Mouse (Mus musculus) midbrain, embryonic 13.5 days (tissue): ENCODE data around the gene Rcsd1. TPM values are rescaled to one million over a fixed set of nuclear protein-coding genes. Genes with fewer than 3 reads are reported as not detected.

ENCODE experiments used
- ATAC-seq: fragments of 200-750 bp; cut with Nextera tagmentation; 2 replicates; pipeline ENCODE4 v1.8.0; 2017; ENCODE audit warnings: mild to moderate bottlenecking, moderate TSS enrichment, moderate library complexity
- H3K27ac ChIP-seq: fragments of 300-500 bp; sonication (generic); 2 replicates; pipeline ENCODE4 v1.5.1; 2015; ENCODE audit warnings: inconsistent platforms, mild to moderate bottlenecking, moderate library complexity
- H3K27me3 ChIP-seq: fragments of 300-500 bp; sonication (generic); 2 replicates; pipeline ENCODE4 v1.6.1; 2015; ENCODE audit warnings: mild to moderate bottlenecking, inconsistent platforms
- H3K36me3 ChIP-seq: fragments of 300-500 bp; sonication (generic); 2 replicates; pipeline ENCODE4 v1.6.1; 2015; ENCODE audit warnings: mild to moderate bottlenecking, inconsistent platforms
- H3K4me1 ChIP-seq: fragments of 300-500 bp; sonication (generic); replicated peaks from 2 replicates; pipeline ENCODE4 v1.6.1; 2015; ENCODE audit warnings: inconsistent platforms
- H3K4me2 ChIP-seq: fragments of 300-500 bp; sonication (generic); replicated peaks from 2 replicates; pipeline ENCODE4 v1.6.1; 2015; ENCODE audit warnings: moderate library complexity, mild to moderate bottlenecking, inconsistent platforms
- H3K4me3 ChIP-seq: fragments of 300-500 bp; sonication (generic); replicated peaks from 2 replicates; pipeline ENCODE4 v1.5.1; 2015; ENCODE audit warnings: mild to moderate bottlenecking, inconsistent platforms
- H3K9ac ChIP-seq: fragments of 300-500 bp; sonication (generic); replicated peaks from 2 replicates; pipeline ENCODE4 v1.6.1; 2015; ENCODE audit warnings: mild to moderate bottlenecking, inconsistent platforms
- H3K9me3 ChIP-seq: fragments of 300-500 bp; sonication (generic); 2 replicates; pipeline ENCODE4 v1.6.1; 2016; ENCODE audit warnings: mild to moderate bottlenecking, inconsistent platforms
- WGBS: fragments of 180-500 bp; shearing (Covaris S2); methylation state at CpG from one replicate; pipeline ENCODE4 v1.1.7; 2015; 5-methylcytosine and 5-hydroxymethylcytosine counted together
- polyA plus RNA-seq: library from polyadenylated mRNA; unstranded; fragments of >200 nt; fragmentation: Nextera tagmentation; extraction: Ambion mirVana; gene quantifications from 2 replicates; pipeline ENCODE4 v1.2.1, GENCODE M21; 2015

Gene Rcsd1
- polyA plus RNA-seq, 1 experiment from 2014 or later = 8.3 TPM

DNA sequence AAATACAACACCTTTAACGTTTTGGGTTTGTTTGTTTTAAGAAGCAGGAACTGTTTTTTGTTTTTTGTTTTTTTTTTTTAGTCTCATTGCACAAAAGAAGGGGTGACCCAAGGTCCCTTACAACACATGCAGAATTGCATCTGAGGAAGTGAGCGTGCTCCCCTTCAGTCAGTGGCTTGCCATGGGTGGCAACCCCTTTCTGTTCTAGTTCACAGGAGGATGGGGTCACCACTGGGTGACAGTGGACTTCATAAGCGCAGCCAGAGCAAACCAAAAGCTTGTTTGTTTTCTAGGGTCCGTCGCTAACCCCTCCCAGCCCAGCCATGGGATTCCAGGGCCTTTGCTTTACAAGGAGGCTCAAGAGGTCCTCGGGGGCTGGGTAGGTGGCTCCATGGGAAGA lies 22.0 kb upstream of the Rcsd1 start:
- Histone ChIP-seq H3K9ac (no peak overlapping the region), H3K4me2 (no peak overlapping the region), H3K4me1 (peaks cover 3% of the 10 kb centered on the region; the same call in 1 of the 2 replicates), H3K27ac (no peak overlapping the region), H3K9me3 (no peaks in the 10 kb centered on the region), H3K27me3 (no peaks in the 10 kb centered on the region), H3K4me3 (no peak overlapping the region), H3K36me3 (no peaks in the 10 kb centered on the region)
- WGBS = 72% methylated on average over 6 of the region's 6 CpGs
- no peak for ATAC-seq

DNA sequence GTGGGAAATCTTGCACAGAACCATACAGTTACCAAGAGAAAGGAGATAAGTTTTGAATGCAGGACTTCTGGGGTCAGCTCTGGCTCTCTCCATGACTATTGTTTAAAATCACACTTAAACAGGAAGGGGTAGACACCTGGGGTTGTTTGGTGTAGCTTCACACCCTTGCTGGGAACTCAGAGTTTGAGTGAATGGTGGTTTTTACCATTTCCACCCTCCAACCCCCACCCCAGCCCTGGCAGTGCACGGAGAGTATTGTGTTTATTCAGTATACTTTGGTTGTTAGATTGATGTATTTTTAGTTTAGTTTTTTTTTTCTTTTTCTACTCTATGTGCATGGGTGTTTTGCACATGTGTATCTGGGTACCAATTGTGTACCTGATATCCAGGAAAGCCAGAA lies 20.6 kb upstream of the Rcsd1 start:
- Histone ChIP-seq H3K4me1 (0 out of 2 replicates have a peak, but pooled peaks cover under 1% of the 10 kb centered on the region), H3K27ac (no peak overlapping the region), H3K9ac (no peak overlapping the region), H3K4me2 (no peak overlapping the region), H3K9me3 (no peaks in the 10 kb centered on the region), H3K4me3 (no peak overlapping the region), H3K36me3 (no peaks in the 10 kb centered on the region), H3K27me3 (no peaks in the 10 kb centered on the region)
- 45% methylated on average over 1 of the region's 1 CpGs for WGBS
- no peak for ATAC-seq

DNA sequence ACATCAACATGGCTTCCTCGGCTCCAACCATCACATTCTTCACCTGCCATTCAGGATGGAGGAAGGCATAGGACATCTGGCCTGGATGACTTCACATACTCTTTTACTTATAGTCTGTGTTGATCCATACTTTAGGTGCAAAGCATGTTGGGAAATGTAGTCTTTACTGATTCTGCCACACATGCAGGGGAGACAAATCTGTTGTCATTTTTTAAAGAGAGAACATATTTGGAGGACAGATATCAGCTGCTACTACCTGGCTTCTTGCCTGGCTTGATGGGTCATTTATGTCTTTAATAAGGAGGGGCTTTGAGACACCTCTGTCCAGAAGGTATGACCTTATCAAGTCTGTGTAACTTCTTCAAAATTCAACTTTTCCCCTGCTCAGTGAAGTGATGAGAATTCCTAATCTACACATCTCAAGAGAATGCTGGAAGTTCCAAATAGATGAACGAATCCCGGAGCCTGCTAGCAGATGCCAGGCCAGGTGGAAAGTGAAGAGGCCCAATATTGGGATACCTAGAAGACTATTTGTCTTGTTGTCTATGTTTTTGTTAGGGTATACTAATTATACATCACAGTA lies 18.6 kb upstream of the Rcsd1 start:
- H3K9me3 ChIP-seq = no peaks in the 10 kb centered on the region
- WGBS = 97% methylated on average over 3 of the region's 3 CpGs
- no peak for ATAC-seq
- no peak overlapping the region for H3K9ac ChIP-seq
- H3K4me2 ChIP-seq = no peak overlapping the region
- H3K27ac ChIP-seq = no peak overlapping the region
- no peak overlapping the region for H3K4me3 ChIP-seq
- no peaks in the 10 kb centered on the region for H3K36me3 ChIP-seq
- peaks cover 3% of the 10 kb centered on the region; the same call in 1 of the 2 replicates for H3K4me1 ChIP-seq
- H3K27me3 ChIP-seq = no peaks in the 10 kb centered on the region

DNA sequence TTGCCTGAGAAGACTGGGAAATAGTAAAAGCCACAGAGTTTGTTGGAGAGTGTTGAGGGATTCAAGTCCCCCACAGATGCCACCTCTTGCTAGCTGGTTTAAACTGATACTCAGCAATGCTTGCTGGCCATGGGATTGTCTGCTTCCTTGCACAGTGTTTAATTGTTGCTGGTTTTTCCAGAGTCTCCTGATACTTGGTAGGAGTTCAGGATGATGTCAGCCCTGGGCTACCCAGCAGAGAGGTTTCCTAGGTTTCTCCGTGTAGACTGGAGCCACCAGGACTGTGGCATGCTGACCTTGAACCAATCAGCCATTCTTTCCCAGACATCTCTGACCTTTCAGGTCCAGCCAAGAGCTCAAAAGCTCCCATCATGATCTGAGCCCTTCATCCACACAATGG lies 17.4 kb upstream of the Rcsd1 start:
- Histone ChIP-seq H3K36me3 (no peaks in the 10 kb centered on the region), H3K27ac (no peak overlapping the region), H3K4me2 (no peak overlapping the region), H3K4me3 (no peak overlapping the region), H3K9me3 (no peaks in the 10 kb centered on the region), H3K27me3 (no peaks in the 10 kb centered on the region), H3K4me1 (peaks cover 3% of the 10 kb centered on the region; the same call in 1 of the 2 replicates), H3K9ac (no peak overlapping the region)
- ATAC-seq = 0 out of 2 replicates have a peak, but pooled peaks have one; percentile 22
- 30% methylated on average over 1 of the region's 1 CpGs for WGBS

DNA sequence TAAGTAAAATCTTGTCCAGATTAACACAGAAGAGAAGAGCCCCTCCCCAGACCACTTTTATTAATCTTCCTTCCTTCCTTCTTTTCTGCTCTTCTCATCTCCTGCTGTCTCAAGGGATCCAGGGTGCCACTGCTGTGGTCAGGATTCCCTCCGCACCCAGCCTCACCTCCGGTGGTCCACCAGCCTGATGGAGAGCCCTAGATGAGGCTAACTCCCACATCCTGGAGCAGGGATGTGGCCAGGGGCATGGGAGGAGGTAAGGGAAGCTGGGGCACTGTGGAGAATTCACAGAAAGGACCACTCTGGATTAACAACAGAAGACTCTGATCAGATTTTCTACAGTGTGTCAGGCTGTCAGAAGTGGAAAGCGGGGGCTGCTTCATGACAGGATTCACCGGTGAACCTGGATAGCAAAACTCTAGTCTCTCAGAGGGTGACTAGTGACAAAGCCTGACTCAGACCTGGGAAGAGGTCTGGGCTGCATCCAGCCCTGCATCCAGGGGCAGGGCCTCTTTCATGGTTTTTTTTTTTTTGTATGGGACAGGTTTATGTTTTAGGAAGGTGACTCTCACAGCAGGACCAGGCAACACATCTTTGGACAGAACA lies 15.6 kb upstream of the Rcsd1 start:
- Histone ChIP-seq H3K4me2 (no peak overlapping the region), H3K4me1 (peaks cover 3% of the 10 kb centered on the region; the same call in 1 of the 2 replicates), H3K9me3 (no peaks in the 10 kb centered on the region), H3K36me3 (no peaks in the 10 kb centered on the region), H3K27ac (no peak overlapping the region), H3K9ac (no peak overlapping the region), H3K4me3 (no peak overlapping the region), H3K27me3 (no peaks in the 10 kb centered on the region)
- 74% methylated on average over 4 of the region's 4 CpGs for WGBS
- ATAC-seq = no peak

DNA sequence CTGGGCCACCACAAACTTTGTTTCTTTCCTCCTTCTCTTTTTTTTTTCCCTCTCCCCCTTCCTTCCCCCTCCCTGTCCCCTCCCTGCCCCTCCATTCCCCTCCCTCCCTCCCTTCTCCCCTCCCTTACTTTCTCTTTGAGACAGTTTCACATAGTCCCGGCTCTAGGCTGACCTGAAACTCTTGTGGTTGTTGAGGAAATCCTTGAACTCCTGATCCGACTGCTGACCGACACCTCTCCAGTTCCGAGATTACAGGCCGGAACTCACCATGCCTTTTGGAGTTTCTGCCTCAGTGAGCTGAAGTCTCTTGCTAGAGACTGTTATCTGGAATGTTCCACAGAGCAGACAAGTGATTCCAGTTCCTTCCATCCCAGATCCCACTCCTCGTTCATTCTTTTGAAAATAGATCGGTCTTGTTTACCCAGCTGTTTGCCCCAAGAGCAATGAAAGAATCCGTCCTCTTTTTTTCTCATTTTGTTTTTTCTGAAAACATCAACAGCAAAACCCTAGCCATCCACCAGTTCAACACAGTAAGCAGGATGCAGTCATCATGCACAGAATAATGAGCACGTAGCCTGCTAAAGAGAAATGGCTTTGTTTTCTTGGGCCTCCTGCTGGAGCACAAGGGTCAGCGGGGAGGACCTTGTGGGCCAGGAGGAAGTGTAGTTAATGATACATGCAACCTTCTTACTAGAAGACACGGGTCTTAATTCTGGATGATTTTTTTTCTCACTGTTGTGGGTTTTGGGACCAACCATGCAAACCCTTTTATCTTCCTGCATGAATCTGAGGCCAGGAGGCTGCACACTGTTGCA lies 14.9 kb upstream of the Rcsd1 start:
- Histone ChIP-seq H3K36me3 (no peaks in the 10 kb centered on the region), H3K27ac (no peak overlapping the region), H3K4me2 (no peak overlapping the region), H3K9me3 (no peaks in the 10 kb centered on the region), H3K4me1 (peaks cover 3% of the 10 kb centered on the region; the same call in 1 of the 2 replicates), H3K4me3 (no peak overlapping the region), H3K27me3 (no peaks in the 10 kb centered on the region), H3K9ac (no peak overlapping the region)
- 61% methylated on average over 11 of the region's 11 CpGs for WGBS
- ATAC-seq = no peak

DNA sequence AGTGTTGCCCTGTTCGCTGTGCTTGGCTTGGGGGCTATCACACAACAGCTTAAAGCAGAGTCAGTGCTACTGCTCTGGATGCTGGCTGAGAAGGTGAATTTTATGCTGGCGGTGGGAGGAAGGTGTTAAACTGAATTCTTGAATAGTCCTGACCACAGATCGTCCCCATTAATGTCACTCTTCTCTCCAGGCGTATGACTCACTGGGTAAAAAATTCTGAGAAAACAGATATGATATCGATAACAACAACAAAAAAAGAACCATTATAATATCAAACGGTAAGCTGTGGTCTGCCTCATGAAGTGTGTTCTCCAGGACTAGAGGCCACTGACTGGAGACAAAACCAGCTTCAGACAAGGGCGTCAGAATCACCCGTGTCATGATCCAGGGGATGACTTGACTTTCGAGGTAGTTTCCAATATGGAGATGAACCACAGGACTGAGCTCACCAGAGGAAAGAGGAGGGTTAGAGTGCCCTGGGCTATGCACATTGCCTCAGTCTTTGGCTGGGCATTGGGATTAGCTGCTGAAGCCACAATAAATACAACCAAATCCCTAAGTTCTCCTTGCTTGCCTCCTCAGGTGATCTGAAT lies 13.1 kb upstream of the Rcsd1 start:
- 93% methylated on average over 9 of the region's 9 CpGs for WGBS
- H3K27ac ChIP-seq = no peak overlapping the region

DNA sequence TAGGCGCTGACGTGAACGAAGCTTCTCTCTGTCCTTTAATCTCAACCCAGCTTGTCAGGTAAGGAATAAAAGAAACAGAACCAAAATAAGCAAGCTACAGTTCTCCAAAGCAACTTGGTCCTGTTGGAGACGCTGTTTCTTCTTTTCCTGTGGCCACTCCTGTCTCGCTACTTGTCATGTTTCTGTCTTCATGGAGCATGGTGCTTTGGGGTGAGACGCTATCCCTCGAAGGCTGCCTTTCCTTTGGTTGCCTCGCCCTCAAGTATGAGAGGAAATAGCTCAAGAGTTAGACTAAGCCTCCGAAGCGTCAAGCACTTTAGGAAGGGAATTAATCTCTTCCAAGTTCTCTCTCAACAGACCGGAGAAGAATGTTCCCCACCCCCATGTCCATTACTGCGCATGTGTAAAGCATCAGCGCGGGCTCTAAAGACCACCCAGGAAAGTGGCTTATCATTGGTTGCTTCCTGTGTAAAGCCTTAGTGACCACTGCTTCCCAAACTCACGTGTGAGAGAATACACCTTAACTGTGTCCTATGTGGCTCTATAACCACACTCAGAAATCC lies 9.1 kb upstream of the Rcsd1 start:
- ATAC-seq = no peak

More for the DNA sequence above, 13.1 kb upstream of the Rcsd1 start:
- H3K9me3 ChIP-seq = no peaks in the 10 kb centered on the region
- H3K4me2 ChIP-seq = no peak overlapping the region
- ATAC-seq = no peak
- peaks cover 3% of the 10 kb centered on the region; the same call in 1 of the 2 replicates for H3K4me1 ChIP-seq
- no peak overlapping the region for H3K9ac ChIP-seq
- no peaks in the 10 kb centered on the region for H3K27me3 ChIP-seq
- H3K36me3 ChIP-seq = no peaks in the 10 kb centered on the region
- no peak overlapping the region for H3K4me3 ChIP-seq

DNA sequence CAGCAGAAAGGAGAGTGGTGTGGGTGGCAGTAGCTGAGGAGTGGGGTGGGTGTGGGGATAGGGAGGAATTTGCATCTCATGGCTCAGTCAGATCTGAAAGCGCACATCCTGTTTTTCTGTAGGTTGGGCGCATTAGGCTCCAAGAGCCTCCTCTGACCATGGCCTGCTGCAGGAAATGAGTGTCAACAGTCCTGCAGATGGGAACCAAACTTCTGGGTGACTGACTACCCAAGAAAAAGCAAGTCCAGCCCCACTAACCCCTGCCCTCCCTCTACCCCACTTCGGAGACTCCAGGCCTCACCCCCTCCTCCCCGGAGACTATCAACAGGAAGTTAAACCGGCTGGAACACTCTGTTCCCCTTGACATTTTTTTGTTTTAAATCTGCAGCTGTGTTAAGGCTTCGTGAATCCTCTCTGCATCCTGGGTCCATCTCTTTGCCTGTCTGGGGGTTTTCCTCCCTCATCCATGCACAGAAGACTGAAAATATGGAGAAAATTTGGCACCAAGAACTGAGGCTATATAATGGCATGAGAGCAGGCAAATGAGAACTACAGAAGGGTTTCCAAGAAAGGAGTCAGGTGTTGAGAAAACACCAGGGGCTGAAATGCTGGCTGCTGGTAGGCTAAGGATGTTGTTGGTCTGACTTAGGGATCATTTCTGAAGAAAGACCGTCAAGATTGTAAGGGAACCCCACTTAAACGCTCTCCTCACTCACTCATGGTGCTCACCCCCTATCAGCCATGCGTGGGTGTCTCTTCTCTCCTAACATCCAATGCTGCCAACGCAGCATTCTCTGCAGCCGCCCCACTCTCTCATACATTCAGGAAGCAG lies 8.4 kb upstream of the Rcsd1 start:
- Histone ChIP-seq H3K9me3 (no peaks in the 10 kb centered on the region), H3K4me1 (no peaks in the 10 kb centered on the region), H3K36me3 (no peaks in the 10 kb centered on the region), H3K4me3 (no peak overlapping the region), H3K27ac (no peak overlapping the region), H3K27me3 (no peaks in the 10 kb centered on the region), H3K4me2 (no peak overlapping the region), H3K9ac (no peak overlapping the region)
- ATAC-seq = no peak
- 61% methylated on average over 11 of the region's 11 CpGs for WGBS

More for the DNA sequence above, 9.1 kb upstream of the Rcsd1 start:
- no peaks in the 10 kb centered on the region for H3K9me3 ChIP-seq
- H3K27ac ChIP-seq = no peak overlapping the region
- no peaks in the 10 kb centered on the region for H3K4me1 ChIP-seq
- H3K4me2 ChIP-seq = no peak overlapping the region
- no peaks in the 10 kb centered on the region for H3K36me3 ChIP-seq
- H3K9ac ChIP-seq = no peak overlapping the region
- no peaks in the 10 kb centered on the region for H3K27me3 ChIP-seq
- 76% methylated on average over 15 of the region's 15 CpGs for WGBS
- no peak overlapping the region for H3K4me3 ChIP-seq

DNA sequence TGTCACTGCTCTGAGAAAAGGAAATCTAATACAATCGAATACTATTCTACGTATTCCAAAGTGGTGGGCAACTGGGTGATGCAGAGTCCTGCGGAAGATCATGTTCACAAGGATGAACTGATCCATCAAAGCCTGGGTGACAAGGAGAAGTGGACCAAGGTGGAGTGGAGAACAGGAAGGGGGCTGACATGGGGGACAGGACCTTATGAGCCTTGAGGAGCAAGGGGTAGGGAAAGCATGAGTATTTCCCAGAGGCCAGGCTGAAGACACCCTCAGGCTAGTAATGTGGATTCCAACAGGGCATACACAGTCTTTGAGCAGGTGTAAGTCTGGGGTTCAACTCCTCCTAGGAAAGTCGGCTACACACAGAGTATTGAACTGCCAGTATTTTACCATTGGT lies 6.9 kb upstream of the Rcsd1 start:
- Histone ChIP-seq H3K36me3 (no peaks in the 10 kb centered on the region), H3K9me3 (no peaks in the 10 kb centered on the region), H3K9ac (no peak overlapping the region), H3K4me3 (no peak overlapping the region), H3K27ac (no peak overlapping the region), H3K4me1 (no peaks in the 10 kb centered on the region), H3K4me2 (no peak overlapping the region), H3K27me3 (no peaks in the 10 kb centered on the region)
- no peak for ATAC-seq
- WGBS = 91% methylated on average over 4 of the region's 4 CpGs

DNA sequence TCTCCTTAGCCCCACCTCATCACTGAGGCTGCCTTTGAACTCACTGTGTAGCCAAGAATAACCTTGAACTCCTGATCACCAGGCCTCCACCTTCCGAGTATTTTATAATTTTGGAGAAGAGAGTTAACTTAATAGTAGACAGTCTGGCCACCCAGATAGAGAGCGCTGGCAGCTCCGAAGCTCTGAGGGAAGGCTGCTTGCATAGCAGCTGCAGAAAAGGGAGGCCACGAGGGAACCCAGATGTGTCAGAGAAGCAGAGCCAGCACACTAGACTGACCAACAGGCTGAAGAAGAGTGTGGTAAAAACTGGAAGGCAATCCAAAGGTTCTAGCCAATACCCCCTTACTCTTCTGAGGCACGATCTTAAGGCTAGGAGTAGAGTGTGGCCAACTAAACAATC lies 4.2 kb upstream of the Rcsd1 start:
- H3K4me2 ChIP-seq = no peak overlapping the region
- H3K36me3 ChIP-seq = no peaks in the 10 kb centered on the region
- no peak overlapping the region for H3K27ac ChIP-seq
- peaks cover 14% of the 10 kb centered on the region for H3K27me3 ChIP-seq
- no peak for ATAC-seq
- no peak overlapping the region for H3K4me3 ChIP-seq
- H3K9me3 ChIP-seq = no peaks in the 10 kb centered on the region
- no peaks in the 10 kb centered on the region for H3K4me1 ChIP-seq
- H3K9ac ChIP-seq = no peak overlapping the region
- WGBS = 89% methylated on average over 5 of the region's 5 CpGs
